Comparison of ENCODE assay signal across 28 mouse cellular contexts in genomic region chr8:3239641-3240040, GRCm38 (mm10). TPM values are rescaled to one million over a fixed set of nuclear protein-coding genes. Genes with fewer than 3 reads are reported as not detected.
DNase-seq lines count a peak whose midpoint lies in the region; ATAC-seq and TF ChIP-seq lines count a peak whose summit lies in the region.
"Had no signal": no experiment of that assay in that cellular context is flagged by ENCODE, and none has a peak within 500 bp of the region (broad histone marks: within the 10 kb centered on the region; RNA-seq: fewer than 3 reads in every experiment).

No protein-coding gene starts in this region.

- no peaks in the 10 kb centered on the region; the same call in 1 of the 2 replicates for H3K36me3 ChIP-seq in heart, embryonic 15.5 days
- H3K36me3 ChIP-seq in kidney, adult 2 months (ENCODE audit: control insufficient read depth, insufficient read depth, low read length), result no peaks in the 10 kb centered on the region
- H3K36me3 ChIP-seq in kidney, embryonic 14.5 days (ENCODE audit: control insufficient read depth, insufficient read depth, low read length), result no peaks in the 10 kb centered on the region
- H3K36me3 ChIP-seq in midbrain, embryonic 11.5 days (ENCODE audit: control insufficient read depth, insufficient read depth, low read length), result no peaks in the 10 kb centered on the region
- H3K36me3 ChIP-seq in midbrain, embryonic 10.5 days, result no peaks in the 10 kb centered on the region
- H3K36me3 ChIP-seq: embryonic facial prominence, embryonic 13.5 days; forebrain, embryonic 12.5 days; forebrain, embryonic 15.5 days; heart, embryonic 12.5 days; hindbrain, embryonic 12.5 days had no signal

- no peak overlapping the region for H3K4me3 ChIP-seq in heart, embryonic 15.5 days
- H3K4me3 ChIP-seq in kidney, adult 2 months (ENCODE audit: insufficient read depth, low read depth, low read length), result no peak overlapping the region
- no peak overlapping the region for H3K4me3 ChIP-seq in kidney, embryonic 14.5 days (ENCODE audit: low read length)
- no peak overlapping the region for H3K4me3 ChIP-seq in midbrain, embryonic 11.5 days (ENCODE audit: low read depth, low read length)
- no peak overlapping the region for H3K4me3 ChIP-seq in midbrain, embryonic 10.5 days
- no peak overlapping the region for H3K4me3 ChIP-seq in brown adipose tissue, adult 24 weeks (ENCODE audit: insufficient read depth, low read depth, low read length)
- H3K4me3 ChIP-seq: embryonic facial prominence, embryonic 10.5 days; embryonic facial prominence, embryonic 13.5 days; erythroblast, embryonic 14.5 days; forebrain, embryonic 12.5 days; forebrain, embryonic 15.5 days; heart, embryonic 12.5 days; hindbrain, embryonic 12.5 days had no signal

- H3K4me1 ChIP-seq in heart, embryonic 15.5 days (replicated peaks), result peaks cover 42% of the 10 kb centered on the region
- peaks cover 36% of the 10 kb centered on the region for H3K4me1 ChIP-seq in kidney, adult 2 months (ENCODE audit: control insufficient read depth, insufficient read depth, low read length)
- 0 out of 2 replicates have a peak, but pooled peaks cover 3% of the 10 kb centered on the region for H3K4me1 ChIP-seq in kidney, embryonic 14.5 days (ENCODE audit: control insufficient read depth, insufficient read depth, low read length)
- H3K4me1 ChIP-seq in midbrain, embryonic 11.5 days (ENCODE audit: control insufficient read depth, insufficient read depth, low read length), result no peaks in the 10 kb centered on the region
- no peaks in the 10 kb centered on the region for H3K4me1 ChIP-seq in midbrain, embryonic 10.5 days
- H3K4me1 ChIP-seq in brown adipose tissue, adult 24 weeks (ENCODE audit: control insufficient read depth, insufficient read depth, insufficient read length, low read length), result peaks cover 19% of the 10 kb centered on the region
- H3K4me1 ChIP-seq: forebrain, embryonic 12.5 days had no signal

- TF ChIP-seq POLR2A in kidney, adult 2 months (IDR thresholded peaks at IDR 0.05; ENCODE audit: low read depth, low read length), result no peak

- no peaks in the 10 kb centered on the region for H3K27me3 ChIP-seq in heart, embryonic 15.5 days
- no peaks in the 10 kb centered on the region for H3K27me3 ChIP-seq in kidney, adult 2 months (replicated peaks; ENCODE audit: control insufficient read depth, insufficient read depth, low read length)
- no peaks in the 10 kb centered on the region for H3K27me3 ChIP-seq in kidney, embryonic 14.5 days (ENCODE audit: control insufficient read depth, insufficient read depth, low read length)
- no peaks in the 10 kb centered on the region for H3K27me3 ChIP-seq in midbrain, embryonic 11.5 days (ENCODE audit: control insufficient read depth, insufficient read depth, low read length)
- H3K27me3 ChIP-seq in midbrain, embryonic 10.5 days (ENCODE audit: low read depth, poor library complexity, severe bottlenecking), result no peaks in the 10 kb centered on the region
- H3K27me3 ChIP-seq: embryonic facial prominence, embryonic 13.5 days; forebrain, embryonic 12.5 days; forebrain, embryonic 15.5 days; heart, embryonic 12.5 days; hindbrain, embryonic 12.5 days had no signal

- 0 out of 2 replicates have a peak overlapping the region, but pooled peaks have one; percentile 15 for H3K27ac ChIP-seq in heart, embryonic 15.5 days
- H3K27ac ChIP-seq in kidney, adult 2 months (ENCODE audit: insufficient read depth, low read depth, low read length), result no peak overlapping the region
- H3K27ac ChIP-seq in kidney, embryonic 14.5 days (ENCODE audit: low read depth, low read length), result no peak overlapping the region
- no peak overlapping the region for H3K27ac ChIP-seq in midbrain, embryonic 11.5 days (ENCODE audit: low read depth, low read length)
- no peak overlapping the region for H3K27ac ChIP-seq in midbrain, embryonic 10.5 days (replicated peaks)
- peak overlapping the region; percentile 48; the same call in 1 of the 2 replicates for H3K27ac ChIP-seq in brown adipose tissue, adult 24 weeks (replicated peaks; ENCODE audit: low read depth, low read length)
- H3K27ac ChIP-seq: embryonic facial prominence, embryonic 10.5 days; embryonic facial prominence, embryonic 13.5 days; forebrain, embryonic 12.5 days; forebrain, embryonic 15.5 days; hindbrain, embryonic 12.5 days; hindbrain, postnatal 0 days had no signal

- no peak for DNase-seq in heart, adult 9 months (ENCODE audit: low spot score in 2 of 2)
- peak; percentile 45 for DNase-seq in kidney, adult 2 months
- peak; percentile 67 for DNase-seq in midbrain, embryonic 11.5 days (ENCODE audit: low spot score, missing footprints)
- DNase-seq in midbrain, embryonic 10.5 days (ENCODE audit: low spot score), result no peak
- DNase-seq in urinary bladder, adult 18-20 months (ENCODE audit: low spot score in 2 of 2), result no peak
- DNase-seq: adrenal gland, postnatal 14 days; cerebellum, adult 11-12 months; cerebellum, adult 8-10 months; cerebellum, postnatal 10 days; cerebellum, postnatal 36 days; embryo, embryonic 11 days; gastrocnemius, postnatal 10 days; gastrocnemius, postnatal 36 days had no signal

- WGBS in heart, embryonic 15.5 days, result 62% methylated on average over 3 of the region's 3 CpGs
- 34% methylated on average over 3 of the region's 3 CpGs for WGBS in kidney, adult 2 months
- 76% methylated on average over 3 of the region's 3 CpGs for WGBS in kidney, embryonic 14.5 days
- WGBS in midbrain, embryonic 11.5 days, result 85% methylated on average over 3 of the region's 3 CpGs
- WGBS in midbrain, embryonic 10.5 days, result 94% methylated on average over 3 of the region's 3 CpGs

- H3K4me2 ChIP-seq in heart, embryonic 15.5 days, result no peak overlapping the region
- H3K4me2 ChIP-seq in kidney, embryonic 14.5 days (replicated peaks; ENCODE audit: low read depth, low read length), result no peak overlapping the region
- no peak overlapping the region for H3K4me2 ChIP-seq in midbrain, embryonic 11.5 days
- H3K4me2 ChIP-seq: embryonic facial prominence, embryonic 13.5 days; forebrain, embryonic 12.5 days; forebrain, embryonic 15.5 days; heart, embryonic 12.5 days; hindbrain, embryonic 12.5 days had no signal

- no peak for TF ChIP-seq CTCF in kidney, adult 2 months (conservative IDR thresholded peaks at IDR 0.05; ENCODE audit: insufficient read depth, insufficient read length, low read depth, low read length)

- no peaks in the 10 kb centered on the region for H3K9me3 ChIP-seq in heart, embryonic 15.5 days (replicated peaks)
- no peaks in the 10 kb centered on the region for H3K9me3 ChIP-seq in kidney, embryonic 14.5 days (ENCODE audit: control insufficient read depth, low read length)
- no peaks in the 10 kb centered on the region for H3K9me3 ChIP-seq in midbrain, embryonic 11.5 days (ENCODE audit: control insufficient read depth, low read length)
- 0 out of 2 replicates have a peak, but pooled peaks cover 4% of the 10 kb centered on the region for H3K9me3 ChIP-seq in midbrain, embryonic 10.5 days (replicated peaks)
- H3K9me3 ChIP-seq: embryonic facial prominence, embryonic 10.5 days; embryonic facial prominence, embryonic 13.5 days; forebrain, embryonic 12.5 days; forebrain, embryonic 15.5 days; heart, embryonic 12.5 days; hindbrain, embryonic 12.5 days had no signal

- ATAC-seq in heart, embryonic 15.5 days (replicated peaks; ENCODE audit: insufficient number of reproducible peaks, insufficient read depth, low FRiP score, low read depth), result no peak
- no peak for ATAC-seq in kidney, embryonic 14.5 days (ENCODE audit: low FRiP score, low TSS enrichment)
- no peak for ATAC-seq in midbrain, embryonic 11.5 days (ENCODE audit: low FRiP score)
- ATAC-seq: activated CD4-positive, CD25-positive, alpha-beta regulatory T cell, adult 4 months; CD4-positive, CD25-positive, alpha-beta regulatory T cell, adult 4 months; forebrain, embryonic 15.5 days; hindbrain, postnatal 0 days; inflammation-experienced regulatory T-cells, adult 6 months; intestine, embryonic 16.5 days had no signal

- H3K9ac ChIP-seq in heart, embryonic 15.5 days, result no peak overlapping the region
- H3K9ac ChIP-seq in kidney, embryonic 14.5 days (ENCODE audit: low read depth, low read length), result no peak overlapping the region
- H3K9ac ChIP-seq in midbrain, embryonic 11.5 days (ENCODE audit: low read length), result no peak overlapping the region
- H3K9ac ChIP-seq: embryonic facial prominence, embryonic 13.5 days; forebrain, embryonic 12.5 days; forebrain, embryonic 15.5 days; heart, embryonic 12.5 days; hindbrain, embryonic 12.5 days had no signal

RNA-seq across cellular contexts. Expression of gene Insr, which starts 39.8 kb away (rescaled TPM):
- polyA plus RNA-seq in heart, embryonic 15.5 days (2015; fragmentation: Nextera tagmentation; extraction: Ambion mirVana), result 50.5 and 58.4 TPM in 2 replicates
- 26.8 and 33.7 TPM in 2 replicates for polyA plus RNA-seq in kidney, adult 2 months (2012; rRNA removed)
- 33.2 and 40.2 TPM in 2 replicates for polyA plus RNA-seq in kidney, embryonic 14.5 days (2014; fragmentation: Nextera tagmentation; extraction: Ambion mirVana)
- 31.5 and 31.7 TPM in 2 replicates for polyA plus RNA-seq in midbrain, embryonic 11.5 days (2014; fragmentation: Nextera tagmentation; extraction: Ambion mirVana)
- 21.9 and 26.3 TPM in 2 replicates for polyA plus RNA-seq in midbrain, embryonic 10.5 days (2016; fragmentation: Nextera tagmentation; extraction: Ambion mirVana)
- 25.0 and 35.7 TPM in 2 replicates for polyA plus RNA-seq in brown adipose tissue, adult 24 weeks (2012; ENCODE audit: insufficient read depth, insufficient read length, missing spikeins)

Comparison
In these comparisons a context has a peak if more than half of its experiments do, and no peak if none do; other contexts are left out.
1. DNase-seq: peak in kidney, adult 2 months (single experiment) and midbrain, embryonic 11.5 days (single experiment); none in heart, adult 9 months (0 of 2), midbrain, embryonic 10.5 days (single experiment) and urinary bladder, adult 18-20 months (0 of 2).
2. H3K27ac ChIP-seq: peak in heart, embryonic 15.5 days (single experiment) and brown adipose tissue, adult 24 weeks (single experiment); none in kidney, adult 2 months (single experiment), kidney, embryonic 14.5 days (single experiment), midbrain, embryonic 11.5 days (single experiment) and midbrain, embryonic 10.5 days (single experiment).